Mouse (Mus musculus) embryonic facial prominence, embryonic 10.5 days (tissue): ENCODE measurements around the gene Arhgap5. TPM values are rescaled to one million over a fixed set of nuclear protein-coding genes. Genes with fewer than 3 reads are reported as not detected.
"Not testable (repeated sequence)": the region's sequence is repeated elsewhere in the genome, so short reads cannot be mapped to it uniquely, and the experiment has no call there.

Source experiments
- DNase-seq: peaks from one replicate; pipeline ENCODE4 v3.0.0-alpha.2; 2017; ENCODE audit warnings: low spot score
- H3K27ac ChIP-seq: fragments of 300-500 bp; sonication (generic); replicated peaks from 2 replicates; pipeline ENCODE4 v1.5.1; 2016; ENCODE audit warnings: mild to moderate bottlenecking
- H3K27me3 ChIP-seq: fragments of 300-500 bp; sonication (generic); replicated peaks from 2 replicates; pipeline ENCODE4 v1.6.1; 2016; ENCODE audit warnings: low read depth, mild to moderate bottlenecking; ENCODE audit not compliant: poor library complexity, severe bottlenecking
- H3K36me3 ChIP-seq: fragments of 300-500 bp; sonication (generic); replicated peaks from 2 replicates; pipeline ENCODE4 v1.6.1; 2016; ENCODE audit warnings: mild to moderate bottlenecking, moderate library complexity
- H3K4me1 ChIP-seq: fragments of 300-500 bp; sonication (generic); 2 replicates; pipeline ENCODE4 v1.6.1; 2016
- H3K4me3 ChIP-seq: fragments of 300-500 bp; sonication (generic); 2 replicates; pipeline ENCODE4 v1.5.1; 2016; ENCODE audit warnings: mild to moderate bottlenecking, moderate library complexity
- H3K9me3 ChIP-seq: fragments of 300-500 bp; sonication (generic); 2 replicates; pipeline ENCODE4 v1.6.1; 2016; ENCODE audit warnings: mild to moderate bottlenecking
- WGBS: fragments of 180-500 bp; shearing (Covaris S2); methylation state at CpG from one replicate; pipeline ENCODE4 v1.1.7; 2016; 5-methylcytosine and 5-hydroxymethylcytosine counted together
- polyA plus RNA-seq: library from polyadenylated mRNA; unstranded; fragments of >200 nt; fragmentation: Nextera tagmentation; extraction: Ambion mirVana; gene quantifications from 2 replicates; pipeline ENCODE4 v1.2.1, GENCODE M21; 2016

The Arhgap5 gene
- polyA plus RNA-seq, 1 experiment from 2014 or later: 43.2 TPM

DNA sequence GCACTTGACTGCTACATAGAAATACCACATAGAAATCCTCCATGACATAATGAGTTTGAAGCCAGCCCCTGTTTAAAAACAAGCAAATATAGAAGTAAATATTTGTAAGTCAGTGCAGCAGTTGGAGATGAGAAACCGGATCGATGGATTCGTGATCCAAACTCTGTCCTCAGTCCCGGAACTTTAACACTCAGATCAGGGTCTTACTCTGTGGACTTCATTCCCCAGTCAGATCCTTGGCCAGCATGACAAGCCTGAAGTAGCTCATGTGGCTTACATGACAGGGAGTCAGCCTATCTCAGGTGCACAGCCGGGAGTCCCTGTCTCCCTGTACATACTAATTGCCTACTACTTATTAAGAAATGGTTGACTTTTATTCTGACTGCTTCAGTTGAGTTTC is 61.9 kb downstream of the Arhgap5 start:
- Histone ChIP-seq H3K9me3 (no peaks in the 10 kb centered on the region), H3K36me3 (peaks cover 48% of the 10 kb centered on the region), H3K27ac (no peak overlapping the region), H3K4me1 (no peaks in the 10 kb centered on the region), H3K4me3 (no peak overlapping the region), H3K27me3 (no peaks in the 10 kb centered on the region)
- DNase-seq: no peak
- WGBS: 95% methylated on average over 5 of the region's 5 CpGs

DNA sequence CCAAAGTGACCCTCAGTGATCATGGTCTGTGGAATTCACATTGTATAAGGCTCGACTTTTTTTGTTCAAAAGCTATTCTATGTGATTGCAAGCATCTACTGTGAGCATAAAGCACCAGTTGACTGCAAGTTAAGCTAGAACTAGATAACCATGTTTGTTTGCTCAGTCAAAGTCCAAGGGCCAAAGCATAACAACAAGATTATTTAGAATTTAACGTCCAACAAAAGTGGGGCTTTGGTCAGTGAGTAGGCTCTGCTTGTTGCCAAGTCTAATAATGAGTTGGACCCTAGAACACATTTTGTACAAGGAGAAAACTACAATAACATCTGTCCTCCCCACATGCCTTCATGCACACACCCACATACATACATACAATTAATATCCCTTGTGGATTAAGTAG is 69.6 kb downstream of the Arhgap5 start:
- no peak for DNase-seq
- no peaks in the 10 kb centered on the region for H3K4me1 ChIP-seq
- H3K27ac ChIP-seq: no peak overlapping the region
- H3K36me3 ChIP-seq: peaks cover 24% of the 10 kb centered on the region
- H3K27me3 ChIP-seq: no peaks in the 10 kb centered on the region
- no peaks in the 10 kb centered on the region; the same call in 1 of the 2 replicates for H3K9me3 ChIP-seq
- H3K4me3 ChIP-seq: no peak overlapping the region
- WGBS: 91% methylated on average over 2 of the region's 2 CpGs

DNA sequence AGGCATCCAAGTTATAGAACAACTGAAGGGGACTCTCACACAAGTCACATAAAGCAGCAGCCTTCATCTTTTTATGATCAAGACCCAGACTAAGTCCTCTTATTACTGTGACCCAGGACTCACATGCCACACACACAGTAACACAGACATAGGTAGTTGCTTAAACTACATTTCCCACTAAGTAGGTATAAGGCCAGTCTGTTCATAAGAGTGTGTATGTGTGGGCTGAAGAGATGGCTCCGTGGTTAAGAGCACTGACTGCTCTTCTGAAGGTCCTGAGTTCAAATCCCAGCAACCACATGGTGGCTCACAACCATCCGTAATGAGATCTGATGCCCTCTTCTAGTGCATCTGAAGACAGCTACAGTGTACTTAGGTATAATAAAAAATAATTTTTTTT is 82.7 kb downstream of the Arhgap5 start:
- H3K27me3 ChIP-seq, DNase-seq, H3K4me3 ChIP-seq, H3K36me3 ChIP-seq, H3K9me3 ChIP-seq, H3K27ac ChIP-seq, H3K4me1 ChIP-seq: not testable (repeated sequence)
- WGBS: 81% methylated on average over 2 of the region's 2 CpGs

DNA sequence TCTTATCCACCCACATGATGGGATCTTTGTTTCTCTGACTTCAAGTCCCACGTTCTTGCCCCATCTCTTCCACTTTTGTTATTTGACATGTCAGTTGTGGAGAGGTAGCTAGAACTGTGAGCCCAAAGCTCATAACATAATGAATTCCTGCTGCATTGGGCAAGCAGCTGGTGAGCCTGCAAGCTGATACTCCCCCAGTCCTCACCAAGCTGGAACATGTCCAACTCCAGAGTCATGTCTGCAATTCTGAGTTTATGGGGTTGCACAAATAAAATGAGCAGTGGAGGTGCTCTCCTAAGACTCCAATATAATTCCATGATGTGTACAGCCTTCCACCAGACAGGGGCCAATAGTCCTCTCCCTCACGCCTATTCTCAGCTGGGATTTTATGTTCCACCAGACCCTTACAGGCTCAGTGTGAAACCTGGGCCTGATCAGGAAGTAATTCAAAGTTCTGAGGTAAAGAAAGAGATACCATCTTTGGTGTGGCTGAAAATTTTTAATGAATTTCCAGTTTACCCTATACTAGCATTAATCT is 83.8 kb downstream of the Arhgap5 start:
- H3K4me3 ChIP-seq: no peak overlapping the region
- no peak overlapping the region for H3K27ac ChIP-seq
- no peak for DNase-seq
- 81% methylated on average over 2 of the region's 2 CpGs for WGBS
- no peaks in the 10 kb centered on the region for H3K36me3 ChIP-seq
- no peaks in the 10 kb centered on the region for H3K9me3 ChIP-seq
- no peaks in the 10 kb centered on the region for H3K27me3 ChIP-seq
- H3K4me1 ChIP-seq: no peaks in the 10 kb centered on the region

DNA sequence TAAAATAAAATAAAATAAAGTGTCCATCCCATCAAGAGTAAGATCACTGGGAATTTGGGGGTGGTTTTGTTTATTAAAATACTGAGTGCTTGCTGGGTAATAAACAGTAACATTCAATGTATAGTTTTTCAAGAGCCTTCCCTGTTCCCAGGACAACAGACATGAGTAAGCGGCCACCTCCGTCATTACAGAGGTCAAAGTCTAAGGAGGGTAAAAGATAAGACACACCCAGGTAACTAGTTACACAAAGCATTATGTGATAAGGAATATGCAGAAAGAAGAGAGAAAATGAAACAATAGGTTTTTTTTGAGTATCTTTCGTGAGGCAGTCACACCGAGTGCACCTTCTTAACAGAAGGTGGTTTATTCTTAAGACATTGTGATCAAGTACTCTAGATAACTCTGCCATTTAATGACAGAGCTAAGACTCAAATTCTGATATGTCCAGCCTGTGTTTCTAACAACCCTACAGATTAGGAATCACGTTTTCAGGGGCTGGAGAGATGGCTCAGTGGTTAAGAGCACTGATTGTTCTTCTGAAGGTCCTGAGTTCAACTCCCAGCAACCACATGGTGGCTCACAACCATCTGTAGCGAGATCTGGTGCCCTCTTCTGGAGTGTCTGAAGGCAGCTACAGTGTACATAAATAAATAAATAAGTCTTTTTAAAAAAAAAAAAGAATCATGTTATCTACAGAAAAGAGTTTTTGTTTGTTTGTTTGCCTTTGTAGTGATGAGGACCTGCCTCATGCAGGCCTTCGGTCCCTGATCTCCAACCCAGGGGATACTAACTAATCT is 91.8 kb downstream of the Arhgap5 start:
- DNase-seq: no peak
- Histone ChIP-seq H3K27ac (no peak overlapping the region), H3K4me1 (no peaks in the 10 kb centered on the region), H3K4me3 (no peak overlapping the region), H3K36me3 (no peaks in the 10 kb centered on the region), H3K27me3 (no peaks in the 10 kb centered on the region), H3K9me3 (peaks cover 6% of the 10 kb centered on the region; the same call in 1 of the 2 replicates)
- WGBS: 84% methylated on average over 7 of the region's 7 CpGs

DNA sequence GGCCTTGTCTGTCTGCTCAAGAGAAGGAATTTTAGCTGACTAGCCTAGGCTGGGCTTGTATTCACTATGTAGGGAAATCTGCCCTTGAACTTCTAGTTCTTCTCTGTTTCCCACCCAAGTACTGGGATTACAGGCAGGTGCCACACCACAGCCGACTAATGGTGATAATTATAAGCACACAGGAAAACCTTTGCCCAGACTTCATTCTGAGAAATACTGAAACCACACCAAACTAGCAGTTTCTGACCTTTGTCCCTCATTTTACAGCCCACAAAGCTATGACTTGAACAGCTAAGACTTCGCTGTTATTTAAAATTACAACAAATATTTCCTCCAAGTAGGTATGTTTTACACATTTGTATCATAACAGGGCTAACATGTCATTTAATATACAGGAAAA is 98.7 kb downstream of the Arhgap5 start:
- Histone ChIP-seq H3K36me3 (no peaks in the 10 kb centered on the region), H3K4me3 (peak overlapping the region; percentile 71), H3K27ac (peak overlapping the region; percentile 97; the same call in 1 of the 2 replicates), H3K9me3 (peaks cover 6% of the 10 kb centered on the region; the same call in 1 of the 2 replicates), H3K4me1 (peaks cover 10% of the 10 kb centered on the region), H3K27me3 (no peaks in the 10 kb centered on the region)
- WGBS: 24% methylated on average over 2 of the region's 2 CpGs
- no peak for DNase-seq

DNA sequence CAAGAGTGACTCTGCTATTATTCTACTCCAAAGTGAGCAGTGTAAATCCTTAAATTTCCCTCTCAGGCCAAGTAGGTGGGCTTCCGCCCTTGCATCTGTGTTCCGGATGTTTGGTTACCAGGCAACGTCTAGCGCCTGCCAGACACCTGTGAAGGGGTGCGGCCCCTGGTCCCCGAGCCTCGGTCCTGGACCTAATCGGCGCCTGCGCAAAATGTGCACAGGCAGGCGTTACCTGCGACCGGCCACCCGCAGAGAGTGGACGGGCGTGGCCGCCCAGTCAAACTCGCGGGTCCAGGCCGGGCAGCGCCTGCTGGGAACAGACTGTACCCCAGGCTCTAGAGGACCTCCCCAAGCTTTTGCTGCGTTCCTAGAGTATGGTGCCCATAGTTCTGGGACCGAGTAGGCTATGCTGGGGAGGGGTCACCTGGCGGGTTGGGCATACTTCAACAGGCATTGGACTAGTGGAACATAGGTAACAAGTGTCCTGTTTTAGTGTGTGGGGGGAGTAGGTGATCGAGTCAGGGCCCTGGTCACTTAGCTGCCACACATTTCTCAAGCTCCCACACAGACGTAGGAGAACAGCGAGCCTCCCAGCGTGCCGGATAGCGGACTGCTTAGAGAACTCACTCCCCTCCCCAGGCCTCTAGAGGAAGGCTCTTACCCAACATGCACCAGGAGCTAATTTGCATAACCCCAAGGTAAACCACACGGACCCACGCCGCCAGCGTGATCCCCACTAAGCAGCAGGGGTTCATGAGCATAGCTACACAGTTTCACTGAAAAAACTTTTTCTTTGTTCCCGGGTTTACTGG is 99.3 kb downstream of the Arhgap5 start:
- H3K4me1 ChIP-seq: peaks cover 10% of the 10 kb centered on the region
- H3K27ac ChIP-seq: peak overlapping the region; percentile 97
- peak overlapping the region; percentile 71 for H3K4me3 ChIP-seq
- H3K9me3 ChIP-seq: peaks cover 6% of the 10 kb centered on the region; the same call in 1 of the 2 replicates
- DNase-seq: peak; percentile 84
- under 1% methylated on average over 35 of the region's 35 CpGs for WGBS
- no peaks in the 10 kb centered on the region for H3K27me3 ChIP-seq
- H3K36me3 ChIP-seq: no peaks in the 10 kb centered on the region

DNA sequence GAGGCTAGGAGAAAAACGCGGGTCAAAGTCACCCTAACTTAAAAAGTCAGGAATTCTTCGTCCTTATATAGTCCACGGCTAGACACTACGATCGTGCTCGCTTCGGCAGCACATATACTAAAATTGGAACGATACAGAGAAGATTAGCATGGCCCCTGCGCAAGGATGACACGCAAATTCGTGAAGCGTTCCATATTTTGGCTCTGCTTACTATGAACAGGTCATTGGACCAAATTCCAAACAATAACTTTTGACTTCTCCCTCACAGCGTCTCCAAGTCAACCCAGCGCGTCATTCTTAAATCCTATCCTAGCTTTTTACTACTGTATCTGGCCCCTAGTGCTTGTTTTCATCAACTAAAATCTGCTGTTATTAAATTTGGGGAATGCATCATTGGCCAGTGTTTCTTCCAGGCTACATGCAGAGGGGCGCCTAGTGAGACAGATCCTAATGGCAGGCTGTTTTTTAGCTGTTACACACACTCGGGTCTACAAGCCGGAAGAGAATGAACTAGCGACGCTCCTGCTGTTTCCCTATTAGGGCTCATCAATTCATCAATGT is 100.0 kb downstream of the Arhgap5 start:
- Histone ChIP-seq H3K4me3 (peak overlapping the region; percentile 71), H3K4me1 (peaks cover 10% of the 10 kb centered on the region), H3K9me3 (no peaks in the 10 kb centered on the region), H3K27me3 (no peaks in the 10 kb centered on the region), H3K27ac (peak overlapping the region; percentile 97), H3K36me3 (no peaks in the 10 kb centered on the region)
- DNase-seq: peak; percentile 64
- under 1% methylated on average over 21 of the region's 21 CpGs for WGBS

DNA sequence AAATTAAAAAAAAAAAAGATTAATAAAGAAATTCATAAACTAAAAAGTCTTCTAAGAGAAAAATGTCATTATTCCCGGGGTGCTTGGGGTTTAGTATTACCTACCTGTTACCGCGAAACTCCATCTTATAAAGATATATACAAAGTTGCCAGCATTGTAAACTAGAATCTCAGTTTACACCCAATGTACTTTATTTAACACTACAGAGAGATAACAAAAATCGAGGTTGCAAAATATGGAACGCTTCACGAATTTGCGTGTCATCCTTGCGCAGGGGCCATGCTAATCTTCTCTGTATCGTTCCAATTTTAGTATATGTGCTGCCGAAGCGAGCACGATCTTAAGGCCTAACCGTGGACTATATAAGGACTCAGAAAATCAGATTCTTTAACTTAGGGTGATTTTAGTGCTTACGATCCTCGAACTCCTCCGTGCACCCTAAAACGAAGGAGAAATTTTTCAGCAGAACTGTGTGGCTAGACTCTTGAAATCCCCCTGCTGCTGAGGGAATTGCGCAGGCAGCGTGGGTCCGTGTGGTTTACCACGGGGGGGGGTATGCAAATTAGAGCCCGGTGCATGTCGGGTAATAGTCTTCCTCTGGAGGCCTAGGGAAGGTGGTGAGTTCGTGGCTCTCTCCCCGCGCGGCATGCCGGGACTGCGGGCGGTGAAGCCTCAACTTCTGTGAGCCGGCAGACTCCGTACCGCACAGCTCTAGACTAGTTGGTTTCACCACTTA is 100.7 kb downstream of the Arhgap5 start:
- Histone ChIP-seq H3K4me1 (peaks cover 10% of the 10 kb centered on the region), H3K27ac (peak overlapping the region; percentile 97), H3K27me3 (no peaks in the 10 kb centered on the region), H3K4me3 (peak overlapping the region; percentile 71), H3K9me3 (no peaks in the 10 kb centered on the region), H3K36me3 (no peaks in the 10 kb centered on the region)
- peak; percentile 94 for DNase-seq
- under 1% methylated on average over 33 of the region's 33 CpGs for whole genome bisulfite sequencing

DNA sequence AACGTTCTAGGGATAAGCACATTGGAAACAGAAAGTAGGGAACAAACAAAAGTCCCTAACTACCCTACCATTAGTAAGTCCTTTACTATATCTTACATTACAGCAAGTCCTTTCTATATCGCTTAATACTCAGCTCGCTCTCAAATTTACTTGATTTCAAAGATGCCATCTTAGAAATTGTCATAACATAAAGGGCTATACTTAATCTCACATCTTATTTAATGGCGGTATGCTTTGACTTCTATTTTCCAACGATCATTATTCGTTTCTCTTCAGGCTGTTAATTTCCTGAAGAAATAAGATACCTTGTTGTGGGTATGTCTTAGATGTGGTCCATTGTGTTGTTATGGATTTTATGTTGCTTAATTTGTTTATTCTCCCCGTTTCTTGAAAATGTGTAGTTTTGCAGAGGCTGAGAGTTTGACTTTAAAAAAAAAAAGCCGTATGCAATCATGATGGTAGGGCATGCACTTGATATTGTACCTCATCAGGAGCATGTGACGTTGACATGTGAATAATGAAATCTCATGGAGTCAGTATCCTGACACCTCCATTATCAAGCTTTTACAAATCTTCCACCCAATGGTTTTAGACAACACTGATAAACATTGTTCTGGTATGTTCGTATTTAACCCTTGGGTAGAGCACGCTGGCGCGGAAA is 101.3 kb downstream of the Arhgap5 start:
- Histone ChIP-seq H3K36me3 (no peaks in the 10 kb centered on the region), H3K9me3 (no peaks in the 10 kb centered on the region), H3K27ac (peak overlapping the region; percentile 97), H3K27me3 (no peaks in the 10 kb centered on the region), H3K4me3 (peak overlapping the region; percentile 71), H3K4me1 (peaks cover 10% of the 10 kb centered on the region)
- WGBS: 55% methylated on average over 13 of the region's 13 CpGs
- DNase-seq: no peak

DNA sequence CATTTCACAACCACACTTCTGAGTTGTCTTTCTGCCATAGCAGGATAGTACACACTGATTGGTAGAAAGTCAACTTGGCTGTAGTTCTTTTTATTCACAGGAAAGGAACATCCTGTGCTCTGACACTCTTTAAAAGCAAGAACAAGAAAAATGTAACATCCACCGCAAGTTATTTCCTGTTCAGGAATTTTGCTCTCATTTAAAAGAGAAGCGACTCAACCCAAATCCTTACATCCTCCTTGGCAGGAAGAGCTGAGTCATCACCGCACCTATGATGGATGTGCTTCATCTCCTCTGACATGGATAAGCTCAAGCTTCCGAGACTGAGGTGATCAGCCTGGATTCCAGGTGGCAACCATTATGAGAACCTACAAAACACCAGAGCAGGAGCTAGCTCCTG is 103.6 kb downstream of the Arhgap5 start:
- no peaks in the 10 kb centered on the region for H3K9me3 ChIP-seq
- no peaks in the 10 kb centered on the region for H3K36me3 ChIP-seq
- H3K4me1 ChIP-seq: peaks cover 10% of the 10 kb centered on the region
- 86% methylated on average over 4 of the region's 4 CpGs for WGBS
- no peak overlapping the region for H3K4me3 ChIP-seq
- no peak overlapping the region for H3K27ac ChIP-seq
- no peak for DNase-seq
- no peaks in the 10 kb centered on the region for H3K27me3 ChIP-seq
